ENCODE assay signal across 16 mouse cellular contexts in genomic region chr6:49138159-49139051, GRCm38 (mm10).
DNase-seq lines count a peak whose midpoint lies in the region; ATAC-seq and TF ChIP-seq lines count a peak whose summit lies in the region.
"Had no signal": no experiment of that assay in that cellular context is flagged by ENCODE, and none has a peak within 500 bp of the region (broad histone marks: within the 10 kb centered on the region; RNA-seq: fewer than 3 reads in every experiment).

No protein-coding gene starts in this region.

- H3K27ac ChIP-seq in intestine, postnatal 0 days (ENCODE audit: low read depth, low read length), result peak overlapping the region; percentile 64
- no peak overlapping the region for H3K27ac ChIP-seq in forebrain, embryonic 13.5 days
- H3K27ac ChIP-seq: forebrain, embryonic 12.5 days; hindbrain, embryonic 15.5 days; limb, embryonic 10.5 days had no signal

- no peaks in the 10 kb centered on the region for H3K27me3 ChIP-seq in G1E (ENCODE audit: insufficient read depth, low read length)
- no peaks in the 10 kb centered on the region for H3K27me3 ChIP-seq in intestine, postnatal 0 days (replicated peaks; ENCODE audit: control insufficient read depth, insufficient read depth, low read length)
- H3K27me3 ChIP-seq in forebrain, embryonic 13.5 days, result no peaks in the 10 kb centered on the region
- H3K27me3 ChIP-seq: forebrain, embryonic 12.5 days; hindbrain, embryonic 15.5 days had no signal

- peaks cover 46% of the 10 kb centered on the region for H3K36me3 ChIP-seq in G1E (replicated peaks)
- H3K36me3 ChIP-seq in intestine, postnatal 0 days (ENCODE audit: control insufficient read depth, insufficient read depth), result 0 out of 2 replicates have a peak, but pooled peaks cover 1% of the 10 kb centered on the region
- H3K36me3 ChIP-seq in forebrain, embryonic 13.5 days (ENCODE audit: poor library complexity, severe bottlenecking), result no peaks in the 10 kb centered on the region; the same call in 1 of the 2 replicates
- H3K36me3 ChIP-seq: hindbrain, embryonic 15.5 days had no signal

- WGBS in intestine, postnatal 0 days, result 51% methylated on average over 17 of the region's 17 CpGs
- WGBS in forebrain, embryonic 13.5 days, result 81% methylated on average over 17 of the region's 17 CpGs

- peak; percentile 20 for DNase-seq in cerebellum, adult 11-12 months
- DNase-seq in cerebellum, adult 8-10 months, result no peak
- DNase-seq in G1E (ENCODE audit: low spot score), result peak; percentile 54
- peak; percentile 74 to 79 for DNase-seq in cerebellum, postnatal 10 days
- DNase-seq in urinary bladder, postnatal 14 days (ENCODE audit: low spot score), result no peak
- DNase-seq in lung, postnatal 4 days, result no peak
- DNase-seq: embryo, embryonic 11 days; gastrocnemius, postnatal 10 days; kidney, postnatal 4 days; lung, postnatal 36 days; thymus, adult 18-20 months had no signal

- peak overlapping the region; percentile 13; the same call in 1 of the 2 replicates for H3K4me2 ChIP-seq in intestine, postnatal 0 days (replicated peaks; ENCODE audit: low read depth)
- H3K4me2 ChIP-seq in forebrain, embryonic 13.5 days, result no peak overlapping the region
- H3K4me2 ChIP-seq: forebrain, embryonic 12.5 days; hindbrain, embryonic 15.5 days had no signal

- no peak for TF ChIP-seq CTCF in G1E (IDR thresholded peaks at IDR 0.05; ENCODE audit: low read depth, low read length)
- TF ChIP-seq CTCF in intestine, postnatal 0 days (IDR thresholded peaks at IDR 0.05; ENCODE audit: low read depth), result no peak

- ATAC-seq in G1E (ENCODE audit: extremely low read depth, insufficient number of reproducible peaks, low FRiP score, poor library complexity, severe bottlenecking), result peak; percentile 73
- ATAC-seq in intestine, postnatal 0 days, result peak; percentile 62
- no peak for ATAC-seq in forebrain, embryonic 13.5 days

- H3K9ac ChIP-seq in intestine, postnatal 0 days (ENCODE audit: low read depth, low read length), result no peak overlapping the region
- no peak overlapping the region for H3K9ac ChIP-seq in forebrain, embryonic 13.5 days
- H3K9ac ChIP-seq: forebrain, embryonic 12.5 days; hindbrain, embryonic 15.5 days had no signal

- peak overlapping the region; percentile 67; the same call in 1 of the 2 replicates for H3K4me3 ChIP-seq in G1E (ENCODE audit: low read depth, low read length)
- no peak overlapping the region for H3K4me3 ChIP-seq in intestine, postnatal 0 days (ENCODE audit: low read depth, low read length)
- H3K4me3 ChIP-seq in forebrain, embryonic 13.5 days, result no peak overlapping the region
- H3K4me3 ChIP-seq: forebrain, embryonic 12.5 days; hindbrain, embryonic 15.5 days; limb, embryonic 10.5 days had no signal

- H3K4me1 ChIP-seq in G1E (ENCODE audit: insufficient read depth, low read depth, low read length), result peaks cover 59% of the 10 kb centered on the region
- H3K4me1 ChIP-seq in intestine, postnatal 0 days (replicated peaks; ENCODE audit: control insufficient read depth, insufficient read depth, low read length), result peaks cover 5% of the 10 kb centered on the region; the same call in 1 of the 2 replicates
- peaks cover 39% of the 10 kb centered on the region for H3K4me1 ChIP-seq in forebrain, embryonic 13.5 days

- H3K9me3 ChIP-seq in G1E (replicated peaks), result no peaks in the 10 kb centered on the region
- no peaks in the 10 kb centered on the region for H3K9me3 ChIP-seq in intestine, postnatal 0 days (ENCODE audit: control insufficient read depth)
- H3K9me3 ChIP-seq in forebrain, embryonic 13.5 days (replicated peaks), result no peaks in the 10 kb centered on the region
- H3K9me3 ChIP-seq: forebrain, embryonic 12.5 days; hindbrain, embryonic 15.5 days; limb, embryonic 10.5 days had no signal

Comparison
In these comparisons a context has a peak if more than half of its experiments do, and no peak if none do; other contexts are left out.
1. DNase-seq: peak in cerebellum, adult 11-12 months (single experiment), G1E (single experiment) and cerebellum, postnatal 10 days (2 of 2); none in cerebellum, adult 8-10 months (single experiment), urinary bladder, postnatal 14 days (single experiment) and lung, postnatal 4 days (0 of 2).